Mouse (Mus musculus): ENCODE measurements around the gene Mgp.

Mgp gene

GRCm38 (mm10) chr6:136875670-136876069 is at the start of gene Mgp:
Gene Mgp, minus strand, starts transcription at chr6:136875823.
- DNase-seq (ENCODE audit: low read depth, low spot score) = peak; percentile 56

DNA sequence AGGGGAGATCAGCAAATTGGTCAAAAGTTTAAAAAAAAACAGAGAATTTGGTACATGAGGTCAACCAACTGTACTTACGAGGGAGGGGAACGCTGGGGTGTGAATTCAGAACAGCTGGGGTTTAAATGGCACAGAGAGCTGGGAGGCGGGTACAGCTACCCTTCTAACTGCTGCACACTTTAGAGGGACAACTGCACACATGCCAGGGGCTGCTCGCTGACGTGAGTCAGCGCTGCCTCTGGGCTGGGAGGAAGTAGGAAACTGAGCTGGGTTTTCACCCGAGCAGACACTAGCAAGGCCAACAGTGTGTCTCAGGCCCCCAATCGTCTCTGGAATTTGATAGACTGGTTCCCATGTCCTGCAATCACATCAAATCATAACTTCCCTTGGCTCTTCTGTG is 49.4 kb upstream of the Mgp start:
- no peak for DNase-seq (ENCODE audit: low read depth, low spot score)

- no peak for DNase-seq (ENCODE audit: low read depth, low spot score)
These were observed 47.9 kb upstream of the Mgp start, which contains the start of gene Pde6h for GRCm38 (mm10) chr6:136923532-136923931. Gene Pde6h, plus strand, starts transcription at chr6:136923832.

- no peak for DNase-seq (ENCODE audit: low read depth, low spot score)
These were observed 47.2 kb upstream of the Mgp start for GRCm38 (mm10) chr6:136922871-136923270.

- no peak for DNase-seq (ENCODE audit: low read depth, low spot score)
These were observed 46.5 kb upstream of the Mgp start, which contains the start of gene Erp27 for GRCm38 (mm10) chr6:136922080-136922479. Gene Erp27, minus strand, starts transcription at chr6:136922180.

DNA sequence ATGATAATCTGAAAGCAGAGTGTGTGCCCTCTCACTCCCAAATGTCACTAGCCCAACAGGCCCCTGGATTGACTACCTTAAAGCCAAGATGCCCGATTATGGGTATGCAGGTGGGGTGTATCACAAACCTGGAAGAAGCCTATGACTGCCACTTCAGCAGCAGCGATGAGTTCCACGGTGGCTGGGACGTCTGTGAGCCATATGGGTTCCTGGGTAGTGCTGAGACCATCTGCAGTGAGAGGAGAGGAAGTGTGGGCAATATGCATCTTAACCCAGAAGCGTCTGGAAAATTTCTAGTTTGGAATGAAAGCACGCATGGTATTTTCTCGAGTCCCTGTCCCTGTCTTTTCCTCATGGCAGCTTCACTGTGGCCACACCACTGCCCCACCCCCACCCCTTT is 46.0 kb upstream of the Mgp start:
- DNase-seq (ENCODE audit: low read depth, low spot score) = no peak

DNA sequence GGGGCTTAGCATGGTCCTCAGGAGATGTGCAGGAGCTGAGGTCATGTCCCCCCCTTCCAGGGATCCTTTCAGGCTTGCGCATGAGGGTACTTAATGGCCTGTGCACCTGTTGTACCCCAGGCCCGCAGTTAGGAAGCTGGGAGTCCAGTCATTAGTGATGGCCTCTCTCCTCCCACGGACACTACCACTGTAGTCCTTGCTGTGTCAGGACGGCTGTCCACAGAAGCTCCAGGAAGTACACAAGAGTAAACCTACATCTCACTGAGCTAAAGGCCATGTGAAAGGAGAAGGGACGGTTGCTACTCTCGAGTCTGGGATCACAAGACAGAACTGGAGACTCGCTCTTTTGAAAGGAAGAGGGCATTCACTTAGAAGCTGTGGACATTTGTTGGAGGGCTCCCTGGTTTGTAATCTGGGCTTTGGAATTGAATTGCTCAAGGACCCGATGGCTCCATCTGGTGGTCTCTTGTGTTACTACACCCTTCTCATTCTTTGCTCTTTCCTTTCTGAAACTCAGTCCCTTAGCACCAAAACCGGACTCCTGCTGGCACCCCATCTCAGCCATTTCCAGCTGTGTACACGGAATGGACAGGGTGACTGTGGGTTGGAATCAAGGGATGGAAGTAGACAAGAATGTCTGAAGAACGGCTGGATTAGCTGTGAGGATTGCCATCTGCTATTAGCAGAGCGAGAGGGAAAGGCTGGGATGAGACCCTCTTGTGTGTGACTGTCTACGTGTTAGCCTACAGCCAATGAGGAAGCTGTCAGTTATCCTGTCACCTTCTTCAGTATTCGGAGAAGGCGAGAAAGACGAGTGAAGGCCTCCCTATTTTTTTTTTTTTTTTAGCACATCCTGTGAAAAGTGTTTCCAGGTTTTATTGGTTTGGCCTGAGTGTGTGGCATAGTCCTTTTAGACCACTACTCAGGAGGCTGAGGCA is 45.0 kb upstream of the Mgp start:
- peak; percentile 66 for DNase-seq (ENCODE audit: low read depth, low spot score)

GRCm38 (mm10) chr6:136917885-136918284 is 42.3 kb upstream of the Mgp start:
- DNase-seq (ENCODE audit: low read depth, low spot score) = no peak

GRCm38 (mm10) chr6:136915721-136916395 is 40.2 kb upstream of the Mgp start:
- DNase-seq (ENCODE audit: low read depth, low spot score) = no peak

- no peak for DNase-seq (ENCODE audit: low read depth, low spot score)
These were observed 38.6 kb upstream of the Mgp start for GRCm38 (mm10) chr6:136914234-136914633.

GRCm38 (mm10) chr6:136913384-136914126 is 37.9 kb upstream of the Mgp start:
- DNase-seq (ENCODE audit: low read depth, low spot score) = no peak

DNA sequence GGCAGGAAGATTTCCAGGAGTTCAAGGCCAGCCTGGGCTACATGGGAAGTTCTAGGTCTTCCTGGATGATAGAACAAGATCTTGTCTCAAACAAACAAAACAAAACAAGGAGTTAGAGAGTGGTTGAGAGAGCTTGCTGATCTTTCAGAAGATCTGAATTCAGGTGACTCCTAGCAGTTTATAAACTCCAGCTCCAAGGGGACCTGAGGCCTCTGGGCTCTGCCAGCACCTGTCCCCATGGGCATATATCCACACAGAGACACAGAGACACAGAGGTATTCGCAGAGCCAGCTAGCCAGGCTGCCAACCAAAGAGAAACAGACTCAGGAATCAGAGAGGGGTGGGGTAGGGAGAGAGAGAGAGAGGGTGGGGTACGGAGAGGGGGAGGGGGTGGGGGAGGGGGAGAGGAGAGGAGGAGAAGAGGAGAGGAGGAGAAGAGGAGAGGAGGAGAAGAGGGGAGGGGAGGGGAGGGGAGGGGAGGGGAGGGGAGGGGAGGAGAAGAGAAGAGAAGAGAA is 37.2 kb upstream of the Mgp start:
- DNase-seq (ENCODE audit: low read depth, low spot score) = no peak

- DNase-seq (ENCODE audit: low read depth, low spot score) = no peak
These were observed 34.7 kb upstream of the Mgp start for GRCm38 (mm10) chr6:136910247-136910890.

- DNase-seq (ENCODE audit: low read depth, low spot score) = peak; percentile 62
These were observed 31.3 kb upstream of the Mgp start for GRCm38 (mm10) chr6:136906937-136907293.

- no peak for DNase-seq (ENCODE audit: low read depth, low spot score)
These were observed 30.8 kb upstream of the Mgp start for GRCm38 (mm10) chr6:136906283-136906936.

GRCm38 (mm10) chr6:136903885-136904470 is 28.4 kb upstream of the Mgp start:
- DNase-seq (ENCODE audit: low read depth, low spot score) = no peak

- DNase-seq (ENCODE audit: low read depth, low spot score) = no peak
These were observed 26.9 kb upstream of the Mgp start for GRCm38 (mm10) chr6:136902527-136902926.

DNA sequence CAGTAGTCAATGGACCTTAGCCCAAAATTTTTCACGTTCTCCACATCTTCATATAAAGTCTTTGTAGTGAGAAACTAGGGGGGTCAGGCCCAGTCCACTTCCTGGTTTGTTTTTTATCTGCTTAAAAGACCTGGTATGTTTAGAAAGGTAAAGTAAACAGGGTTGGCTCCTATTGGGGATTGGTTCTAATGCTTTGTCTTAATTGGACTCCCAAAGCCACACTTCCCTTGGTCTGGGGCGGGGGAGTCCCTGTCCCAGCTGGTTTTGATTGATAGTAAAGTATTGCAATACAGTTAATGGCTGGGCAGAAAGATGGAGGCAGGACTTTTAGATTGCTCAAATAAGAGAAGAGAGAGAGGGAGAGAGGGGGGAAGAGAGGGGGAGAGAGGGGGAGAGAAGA is 25.4 kb upstream of the Mgp start:
- no peak for DNase-seq (ENCODE audit: low read depth, low spot score)

- DNase-seq (ENCODE audit: low read depth, low spot score) = no peak
These were observed 24.9 kb upstream of the Mgp start for GRCm38 (mm10) chr6:136900369-136901009.

DNA sequence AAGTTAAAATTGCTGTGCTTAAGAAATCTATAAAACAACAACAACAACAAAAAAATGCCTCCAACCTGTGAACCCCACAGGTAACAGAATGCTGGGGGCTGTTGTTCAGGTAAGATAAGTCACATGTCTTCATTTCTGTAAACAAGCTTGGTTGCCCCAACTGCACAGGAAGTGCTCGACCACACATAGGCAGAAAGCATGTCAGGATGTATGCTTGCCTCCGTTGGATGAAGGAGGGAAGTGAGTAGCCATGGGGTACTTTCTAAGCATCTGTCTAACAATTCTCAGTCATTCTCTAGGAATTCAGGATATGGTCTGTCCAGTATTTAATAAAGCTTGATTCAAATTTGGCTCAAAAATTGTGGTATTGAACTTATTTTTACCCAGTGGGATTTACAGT is 23.3 kb upstream of the Mgp start:
- DNase-seq (ENCODE audit: low read depth, low spot score) = no peak
